Mouse (Mus musculus) cortical plate, adult 2 months (tissue): ENCODE measurements around the gene 2610044O15Rik8. TPM values are rescaled to one million over a fixed set of nuclear protein-coding genes. Genes with fewer than 3 reads are reported as not detected.
"Not testable (repeated sequence)": the region's sequence is repeated elsewhere in the genome, so short reads cannot be mapped to it uniquely, and the experiment has no call there.

Experiments used
- H3K27ac ChIP-seq: fragments of 200-500 bp; 2 replicates; pipeline ENCODE4 v1.5.1; 2012; ENCODE audit warnings: low read length, control low read depth, inconsistent platforms; ENCODE audit not compliant: insufficient read depth
- H3K4me1 ChIP-seq: fragments of 200-500 bp; 2 replicates; pipeline ENCODE4 v1.6.1; 2011; ENCODE audit warnings: low read length; ENCODE audit not compliant: control insufficient read depth, insufficient read depth
- H3K4me3 ChIP-seq: fragments of 200-500 bp; 2 replicates; pipeline ENCODE4 v1.5.1; 2011; ENCODE audit warnings: mild to moderate bottlenecking, low read length, control low read depth; ENCODE audit not compliant: insufficient read depth
- CTCF ChIP-seq: fragments of 200-500 bp; IDR thresholded peaks from 2 replicates; pipeline ENCODE4 v1.5.1; 2011; ENCODE audit warnings: mild to moderate bottlenecking, control low read depth, low read length; ENCODE audit not compliant: insufficient read depth; ENCODE audit errors: extremely low read depth
- POLR2A ChIP-seq: fragments of 200-500 bp; IDR thresholded peaks from 2 replicates; pipeline ENCODE4 v1.6.1; 2011; ENCODE audit warnings: mild to moderate bottlenecking, low read length, control low read depth; ENCODE audit not compliant: insufficient read depth; ENCODE audit errors: extremely low read depth
- polyA plus RNA-seq: library from polyadenylated mRNA; depleted of rRNA; stranded (reverse); fragments of >200 nt; gene quantifications from 2 replicates; pipeline ENCODE4 v1.2.3, GENCODE M21; 2012; rRNA removed

Gene 2610044O15Rik8
- polyA plus RNA-seq: 15.9 and 17.0 TPM in 2 replicates

GRCm38 (mm10) chr8:129234027-129234733, at the start of gene 2610044O15Rik8:
Gene 2610044O15Rik8, minus strand, starts transcription at chr8:129234406.
- no peak for TF ChIP-seq CTCF
- peak; percentile 49; the same call in 1 of the 2 replicates for TF ChIP-seq POLR2A
- peaks cover 1% of the 10 kb centered on the region; the same call in 1 of the 2 replicates for H3K4me1 ChIP-seq
- H3K4me3 ChIP-seq: peak within 1 kb of the TSS; percentile 56
- peak within 1 kb of the TSS; percentile 83 for H3K27ac ChIP-seq

DNA sequence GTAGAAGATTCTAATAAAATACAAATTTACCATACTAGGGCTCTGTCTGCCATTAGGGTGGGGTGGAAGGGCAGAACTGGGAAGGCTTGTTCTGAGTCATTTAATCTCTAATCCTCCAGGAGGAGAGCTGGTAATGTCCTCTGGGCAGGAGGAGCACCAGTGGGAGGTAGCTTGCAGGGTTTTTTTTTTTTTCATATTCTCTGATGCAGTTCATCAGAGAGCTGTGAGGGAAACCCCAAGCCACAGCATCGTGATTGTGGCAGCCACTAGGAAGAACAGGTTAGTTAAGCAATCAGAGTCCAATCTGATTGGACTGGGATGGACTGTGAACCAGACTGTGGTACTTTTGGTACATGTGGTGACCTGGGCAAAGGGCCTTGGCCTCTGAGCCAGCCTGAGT, 31.7 kb upstream of the 2610044O15Rik8 start:
- H3K4me1 ChIP-seq: no peaks in the 10 kb centered on the region
- no peak overlapping the region for H3K4me3 ChIP-seq
- H3K27ac ChIP-seq: no peak overlapping the region
- no peak for TF ChIP-seq CTCF

- H3K4me3 ChIP-seq: no peak overlapping the region; the same call in 1 of the 2 replicates
Measured at GRCm38 (mm10) chr8:129264296-129264695, 30.1 kb upstream of the 2610044O15Rik8 start.

GRCm38 (mm10) chr8:129263211-129263927, 29.2 kb upstream of the 2610044O15Rik8 start:
- Histone ChIP-seq H3K27ac (0 out of 2 replicates have a peak overlapping the region, but pooled peaks have one; percentile 59), H3K4me3 (peak overlapping the region; percentile 91)
- H3K4me1 ChIP-seq: not testable (repeated sequence)

More at GRCm38 (mm10) chr8:129264296-129264695, 30.1 kb upstream of the 2610044O15Rik8 start:
- TF ChIP-seq POLR2A (no peak), CTCF (no peak)
- Histone ChIP-seq H3K27ac (no peak overlapping the region), H3K4me1 (no peaks in the 10 kb centered on the region)

- Histone ChIP-seq H3K27ac (no peak overlapping the region), H3K4me3 (peak overlapping the region; percentile 56), H3K4me1 (peaks cover 1% of the 10 kb centered on the region; the same call in 1 of the 2 replicates)
- TF ChIP-seq POLR2A (no peak), CTCF (no peak)
Measured at GRCm38 (mm10) chr8:129233664-129234026, 561 bp downstream of the 2610044O15Rik8 start.

Other genes with a start within 250 kb of the 2610044O15Rik8 start
- not detected in 2 replicates for gene Ccdc7a, start 168.9 kb downstream of the 2610044O15Rik8 start, polyA plus RNA-seq
- not detected in 2 replicates for gene Ccdc7b, start 167.3 kb downstream of the 2610044O15Rik8 start, polyA plus RNA-seq
- not detected in 2 replicates for gene Gm10999, start 102.7 kb downstream of the 2610044O15Rik8 start, polyA plus RNA-seq